Mouse (Mus musculus): ENCODE results near the gene St14. TPM values are rescaled to one million over a fixed set of nuclear protein-coding genes. Genes with fewer than 3 reads are reported as not detected.
A peak's percentile ranks its signal among the peaks of the same experiment; 100 is the strongest.

The St14 gene
- total and polyA plus RNA-seq, 2 experiments from 2014 or later: 1.2 to 1.9 TPM

- H3K27me3 ChIP-seq (ENCODE audit: insufficient read depth, low read length): no peaks in the 10 kb centered on the region
- H3K27ac ChIP-seq (ENCODE audit: low read depth, low read length): no peak overlapping the region
- H3K9ac ChIP-seq (replicated peaks; ENCODE audit: low read length, poor library complexity, severe bottlenecking): no peak overlapping the region
- no peaks in the 10 kb centered on the region for H3K4me1 ChIP-seq (ENCODE audit: insufficient read depth, low read length)
- no peaks in the 10 kb centered on the region for H3K36me3 ChIP-seq (ENCODE audit: insufficient read depth, low read length)
- 17% methylated on average over 10 of the region's 10 CpGs for WGBS
- no peak overlapping the region for H3K4me2 ChIP-seq (ENCODE audit: low read depth, low read length, poor library complexity, severe bottlenecking)
- no peaks in the 10 kb centered on the region for H3K9me3 ChIP-seq (ENCODE audit: low read length)
- DNase-seq (ENCODE audit: low spot score) (peak; percentile 86), ATAC-seq (ENCODE audit: low FRiP score) (peak; percentile 47; the same call in 1 of the 2 replicates)
- TF ChIP-seq CTCF (IDR thresholded peaks at IDR 0.05): peak; percentile 85
- H3K4me3 ChIP-seq (ENCODE audit: low read depth, low read length): no peak overlapping the region
These were observed 45.4 kb downstream of the St14 start for GRCm38 (mm10) chr9:31086085-31086753.

GRCm38 (mm10) chr9:31085556-31085955 lies 46.1 kb downstream of the St14 start:
- Histone ChIP-seq H3K27ac (ENCODE audit: low read depth, low read length) (no peak overlapping the region), H3K36me3 (ENCODE audit: insufficient read depth, low read length) (no peaks in the 10 kb centered on the region), H3K9me3 (ENCODE audit: low read length) (no peaks in the 10 kb centered on the region), H3K9ac (replicated peaks; ENCODE audit: low read length, poor library complexity, severe bottlenecking) (no peak overlapping the region), H3K4me1 (ENCODE audit: insufficient read depth, low read length) (no peaks in the 10 kb centered on the region), H3K27me3 (ENCODE audit: insufficient read depth, low read length) (no peaks in the 10 kb centered on the region), H3K4me3 (ENCODE audit: low read depth, low read length) (no peak overlapping the region), H3K4me2 (ENCODE audit: low read depth, low read length, poor library complexity, severe bottlenecking) (no peak overlapping the region)
- DNase-seq (ENCODE audit: low spot score): no peak
- TF ChIP-seq CTCF (IDR thresholded peaks at IDR 0.05): no peak
- WGBS: 79% methylated on average over 5 of the region's 5 CpGs
- no peak for ATAC-seq (ENCODE audit: low FRiP score)

- DNase-seq (ENCODE audit: low spot score) (no peak), ATAC-seq (ENCODE audit: low FRiP score) (no peak)
- 78% methylated on average over 6 of the region's 6 CpGs for WGBS
- H3K9me3 ChIP-seq (ENCODE audit: low read length): no peaks in the 10 kb centered on the region
- no peaks in the 10 kb centered on the region for H3K36me3 ChIP-seq (ENCODE audit: insufficient read depth, low read length)
- no peak overlapping the region for H3K27ac ChIP-seq (ENCODE audit: low read depth, low read length)
- H3K27me3 ChIP-seq (ENCODE audit: insufficient read depth, low read length): no peaks in the 10 kb centered on the region
- H3K9ac ChIP-seq (replicated peaks; ENCODE audit: low read length, poor library complexity, severe bottlenecking): no peak overlapping the region
- TF ChIP-seq CTCF (IDR thresholded peaks at IDR 0.05): no peak
- no peak overlapping the region for H3K4me2 ChIP-seq (ENCODE audit: low read depth, low read length, poor library complexity, severe bottlenecking)
- no peak overlapping the region for H3K4me3 ChIP-seq (ENCODE audit: low read depth, low read length)
- no peaks in the 10 kb centered on the region for H3K4me1 ChIP-seq (ENCODE audit: insufficient read depth, low read length)
These were observed 48.9 kb downstream of the St14 start for GRCm38 (mm10) chr9:31082771-31083170.

- H3K27ac ChIP-seq (ENCODE audit: low read depth, low read length): no peak overlapping the region
- no peaks in the 10 kb centered on the region for H3K4me1 ChIP-seq (ENCODE audit: insufficient read depth, low read length)
- H3K4me3 ChIP-seq (ENCODE audit: low read depth, low read length): peak overlapping the region; percentile 26
- peak; percentile 90 for TF ChIP-seq CTCF (IDR thresholded peaks at IDR 0.05)
- no peaks in the 10 kb centered on the region for H3K27me3 ChIP-seq (ENCODE audit: insufficient read depth, low read length)
- no peaks in the 10 kb centered on the region for H3K36me3 ChIP-seq (ENCODE audit: insufficient read depth, low read length)
- peak; percentile 89 for DNase-seq (ENCODE audit: low spot score)
- peak overlapping the region; percentile 49 for H3K4me2 ChIP-seq (ENCODE audit: low read depth, low read length, poor library complexity, severe bottlenecking)
- peak overlapping the region; percentile 36; the same call in 1 of the 2 replicates for H3K9ac ChIP-seq (replicated peaks; ENCODE audit: low read length, poor library complexity, severe bottlenecking)
- ATAC-seq (ENCODE audit: low FRiP score): peak; percentile 67
- WGBS: 6% methylated on average over 15 of the region's 15 CpGs
- no peaks in the 10 kb centered on the region for H3K9me3 ChIP-seq (ENCODE audit: low read length)
These were observed 49.5 kb downstream of the St14 start for GRCm38 (mm10) chr9:31082054-31082666.

- H3K27ac ChIP-seq (ENCODE audit: low read depth, low read length): no peak overlapping the region
- H3K4me3 ChIP-seq (ENCODE audit: low read depth, low read length): no peak overlapping the region
- H3K4me1 ChIP-seq (ENCODE audit: insufficient read depth, low read length): no peaks in the 10 kb centered on the region
- WGBS: 77% methylated on average over 6 of the region's 6 CpGs
- TF ChIP-seq CTCF (IDR thresholded peaks at IDR 0.05): no peak
- H3K27me3 ChIP-seq (ENCODE audit: insufficient read depth, low read length): no peaks in the 10 kb centered on the region
- no peak for DNase-seq (ENCODE audit: low spot score)
- no peaks in the 10 kb centered on the region for H3K9me3 ChIP-seq (ENCODE audit: low read length)
- no peak overlapping the region for H3K9ac ChIP-seq (replicated peaks; ENCODE audit: low read length, poor library complexity, severe bottlenecking)
- H3K4me2 ChIP-seq (ENCODE audit: low read depth, low read length, poor library complexity, severe bottlenecking): no peak overlapping the region
- ATAC-seq (ENCODE audit: low FRiP score): no peak
- no peaks in the 10 kb centered on the region for H3K36me3 ChIP-seq (ENCODE audit: insufficient read depth, low read length)
These were observed 50.9 kb downstream of the St14 start for GRCm38 (mm10) chr9:31080726-31081125.

GRCm38 (mm10) chr9:31074836-31075235 lies 56.8 kb downstream of the St14 start:
- DNase-seq (ENCODE audit: low spot score) (no peak), ATAC-seq (ENCODE audit: low FRiP score) (no peak)
- no peaks in the 10 kb centered on the region for H3K36me3 ChIP-seq (ENCODE audit: insufficient read depth, low read length)
- 87% methylated on average over 10 of the region's 10 CpGs for WGBS
- H3K4me3 ChIP-seq (ENCODE audit: low read depth, low read length): no peak overlapping the region
- H3K27ac ChIP-seq (ENCODE audit: low read depth, low read length): no peak overlapping the region
- H3K4me1 ChIP-seq (ENCODE audit: insufficient read depth, low read length): no peaks in the 10 kb centered on the region
- no peak overlapping the region for H3K9ac ChIP-seq (replicated peaks; ENCODE audit: low read length, poor library complexity, severe bottlenecking)
- no peaks in the 10 kb centered on the region for H3K9me3 ChIP-seq (ENCODE audit: low read length)
- H3K4me2 ChIP-seq (ENCODE audit: low read depth, low read length, poor library complexity, severe bottlenecking): no peak overlapping the region
- TF ChIP-seq CTCF (IDR thresholded peaks at IDR 0.05): no peak
- no peaks in the 10 kb centered on the region for H3K27me3 ChIP-seq (ENCODE audit: insufficient read depth, low read length)
